ENCODE assay signal across 7 mouse cellular contexts in the genomic region with DNA sequence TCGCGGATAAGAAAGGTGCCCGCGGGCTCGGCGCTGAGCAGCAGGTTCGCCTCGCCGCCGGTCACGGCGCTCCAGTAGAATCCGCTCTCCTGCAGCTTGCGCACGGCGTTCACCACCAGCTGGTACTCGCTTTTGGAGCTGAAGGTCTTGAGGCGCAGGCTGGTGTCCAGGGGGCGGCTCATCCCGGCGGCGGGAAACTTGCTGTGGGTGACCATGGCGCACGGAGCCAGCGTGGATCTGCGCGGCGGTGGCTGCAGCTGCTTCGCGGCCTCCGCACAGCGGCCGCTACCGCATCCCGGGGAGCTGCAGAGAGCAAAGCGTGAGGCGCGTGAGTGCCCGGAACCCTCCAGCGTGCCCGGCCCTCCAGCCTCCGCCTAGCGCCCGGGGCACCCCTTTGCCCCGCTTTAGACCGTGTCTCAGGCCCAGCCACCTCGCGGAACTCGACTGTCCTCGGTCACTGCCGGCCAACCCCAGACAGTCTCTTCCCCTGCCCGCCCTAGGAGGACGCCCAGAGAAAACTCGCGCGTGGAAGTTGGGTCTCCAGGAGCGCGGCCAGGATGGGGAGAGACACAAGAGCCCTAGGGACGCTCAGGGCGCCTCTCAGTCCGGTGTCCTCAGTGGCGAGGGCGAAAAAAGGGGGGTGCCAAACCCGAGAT. TPM values are rescaled to one million over a fixed set of nuclear protein-coding genes. Genes with fewer than 3 reads are reported as not detected.
DNase-seq lines count a peak whose midpoint lies in the region; ATAC-seq and TF ChIP-seq lines count a peak whose summit lies in the region.

No protein-coding gene starts in this region.

- peak; percentile 37 for TF ChIP-seq POLR2A in myocyte (IDR thresholded peaks at IDR 0.05; ENCODE audit: insufficient read length, low read depth)

- H3K4me1 ChIP-seq in megakaryocyte, embryonic 14.5 days = peaks cover 87% of the 10 kb centered on the region
- H3K4me1 ChIP-seq in heart, embryonic 13.5 days = peaks cover 65% of the 10 kb centered on the region
- H3K4me1 ChIP-seq in limb, embryonic 11.5 days (ENCODE audit: control insufficient read depth, insufficient read depth, low read length) = peaks cover 44% of the 10 kb centered on the region

- DNase-seq in cerebellum, postnatal 10 days = peak; percentile 61 to 75
- peak; percentile 70 for DNase-seq in limb, embryonic 11.5 days (ENCODE audit: low spot score)
- DNase-seq in spleen, postnatal 14 days (ENCODE audit: low spot score in 2 of 2) = no peak

- H3K27ac ChIP-seq in heart, embryonic 13.5 days (replicated peaks) = peak overlapping the region; percentile 91
- no peak overlapping the region; the same call in 1 of the 2 replicates for H3K27ac ChIP-seq in limb, embryonic 11.5 days (replicated peaks; ENCODE audit: low read depth, low read length)

- no peaks in the 10 kb centered on the region for H3K27me3 ChIP-seq in megakaryocyte, embryonic 14.5 days (replicated peaks)
- H3K27me3 ChIP-seq in heart, embryonic 13.5 days (replicated peaks) = peaks cover 33% of the 10 kb centered on the region
- peaks cover 10% of the 10 kb centered on the region for H3K27me3 ChIP-seq in limb, embryonic 11.5 days (ENCODE audit: control insufficient read depth, insufficient read depth, low read length)
- no peaks in the 10 kb centered on the region for H3K27me3 ChIP-seq in myocyte (ENCODE audit: control insufficient read depth, insufficient read depth, insufficient read length)

- peak overlapping the region; percentile 71 for H3ac ChIP-seq in myocyte (ENCODE audit: control insufficient read depth, insufficient read length)

- ATAC-seq in megakaryocyte, adult 5-6 weeks (ENCODE audit: poor library complexity, severe bottlenecking) = no peak
- ATAC-seq in heart, embryonic 13.5 days (ENCODE audit: extremely low read depth, insufficient number of reproducible peaks, low FRiP score, low TSS enrichment) = no peak
- no peak for ATAC-seq in limb, embryonic 11.5 days (ENCODE audit: insufficient number of reproducible peaks, low FRiP score, low TSS enrichment, low read depth)

- peak overlapping the region; percentile 84 for H3K9ac ChIP-seq in heart, embryonic 13.5 days
- H3K9ac ChIP-seq in limb, embryonic 11.5 days (ENCODE audit: low read length) = peak overlapping the region; percentile 87

- H3K4me2 ChIP-seq in heart, embryonic 13.5 days = peak overlapping the region; percentile 91
- peak overlapping the region; percentile 100 for H3K4me2 ChIP-seq in limb, embryonic 11.5 days (ENCODE audit: low read depth, severe bottlenecking)
- H3K4me2 ChIP-seq in myocyte (ENCODE audit: low read depth) = peak overlapping the region; percentile 87

- H3K79me2 ChIP-seq in myocyte (ENCODE audit: control insufficient read depth, insufficient read depth) = peaks cover 32% of the 10 kb centered on the region

- peak overlapping the region; percentile 97 for H3K4me3 ChIP-seq in megakaryocyte, embryonic 14.5 days (replicated peaks)
- peak overlapping the region; percentile 62 for H3K4me3 ChIP-seq in heart, embryonic 13.5 days
- H3K4me3 ChIP-seq in limb, embryonic 11.5 days (ENCODE audit: low read depth, low read length) = peak overlapping the region; percentile 74
- peak overlapping the region; percentile 90 for H3K4me3 ChIP-seq in myocyte

- under 1% methylated on average over 64 of the region's 64 CpGs for WGBS in heart, embryonic 13.5 days
- WGBS in limb, embryonic 11.5 days = under 1% methylated on average over 64 of the region's 64 CpGs

- peaks cover 34% of the 10 kb centered on the region for H3K36me3 ChIP-seq in megakaryocyte, embryonic 14.5 days (replicated peaks; ENCODE audit: low read length)
- H3K36me3 ChIP-seq in heart, embryonic 13.5 days = peaks cover 11% of the 10 kb centered on the region; the same call in 1 of the 2 replicates
- H3K36me3 ChIP-seq in limb, embryonic 11.5 days (ENCODE audit: control insufficient read depth, insufficient read depth, low read length) = no peaks in the 10 kb centered on the region
- H3K36me3 ChIP-seq in myocyte (ENCODE audit: control insufficient read depth, insufficient read depth) = peaks cover 7% of the 10 kb centered on the region

- H3K9me3 ChIP-seq in megakaryocyte, embryonic 14.5 days = no peaks in the 10 kb centered on the region
- no peaks in the 10 kb centered on the region for H3K9me3 ChIP-seq in heart, embryonic 13.5 days
- H3K9me3 ChIP-seq in limb, embryonic 11.5 days (ENCODE audit: control insufficient read depth, low read length) = no peaks in the 10 kb centered on the region

TF ChIP-seq in myocyte, 11 proteins besides CTCF, POLR2A, EP300 and RAD21:
- no peak for TF ChIP-seq TCF3 (IDR thresholded peaks at IDR 0.05; ENCODE audit: insufficient read length, low read depth)
- TF ChIP-seq TCF12 (IDR thresholded peaks at IDR 0.05; ENCODE audit: insufficient read depth, poor library complexity, severe bottlenecking) = no peak
- no peak for TF ChIP-seq CEBPB (IDR thresholded peaks at IDR 0.05; ENCODE audit: insufficient read depth, poor library complexity, severe bottlenecking)
- TF ChIP-seq REST (IDR thresholded peaks at IDR 0.05; ENCODE audit: insufficient read depth, insufficient read length) = no peak
- TF ChIP-seq MYOD1 (IDR thresholded peaks at IDR 0.05; ENCODE audit: control insufficient read depth in 1 of 3, insufficient read length in 2 of 3, low read depth in 2 of 3) = peak in 2 of 3 experiments; percentile 20 to 56
- TF ChIP-seq MYOG (IDR thresholded peaks at IDR 0.05; ENCODE audit: control insufficient read depth in 1 of 3, insufficient read depth in 1 of 3, insufficient read length in 2 of 3, low read depth in 2 of 3) = peak in 2 of 3 experiments; percentile 41 to 71

RNA-seq across cellular contexts. Expression of gene Socs3, which starts 1.7 kb away (rescaled TPM):
- polyA plus RNA-seq in megakaryocyte, embryonic 14.5 days (2012; ENCODE audit: insufficient read depth, low replicate concordance) = 54.8 and 75.2 TPM in 2 replicates
- total RNA-seq in megakaryocyte, adult 5-6 weeks (2015) = 2.0 and 3.1 TPM in 2 replicates
- 3.2 and 5.1 TPM in 2 replicates for total RNA-seq in megakaryocyte, adult 5-6 weeks (2017)
- polyA plus RNA-seq in heart, embryonic 13.5 days (2015; fragmentation: Nextera tagmentation; extraction: Ambion mirVana) = 4.9 and 8.5 TPM in 2 replicates
- polyA plus RNA-seq in limb, embryonic 11.5 days (2014; fragmentation: Nextera tagmentation; extraction: Ambion mirVana) = 5.4 and 6.7 TPM in 2 replicates
- polyA plus RNA-seq in myocyte (2012; fragmentation: generic; extraction: Trizol) = 27.3 TPM

RNA-seq across cellular contexts. Expression of gene Pgs1, which starts 17.9 kb away (rescaled TPM):
- 16.0 and 43.0 TPM in 2 replicates for polyA plus RNA-seq in megakaryocyte, embryonic 14.5 days (2012; ENCODE audit: insufficient read depth, low replicate concordance)
- total RNA-seq in megakaryocyte, adult 5-6 weeks (2015) = 18.7 and 22.4 TPM in 2 replicates
- 26.7 and 27.2 TPM in 2 replicates for total RNA-seq in megakaryocyte, adult 5-6 weeks (2017)
- 25.7 and 26.6 TPM in 2 replicates for polyA plus RNA-seq in heart, embryonic 13.5 days (2015; fragmentation: Nextera tagmentation; extraction: Ambion mirVana)
- 38.4 and 39.3 TPM in 2 replicates for polyA plus RNA-seq in limb, embryonic 11.5 days (2014; fragmentation: Nextera tagmentation; extraction: Ambion mirVana)
- 61.6 TPM for polyA plus RNA-seq in myocyte (2012; fragmentation: generic; extraction: Trizol)

Comparison
In these comparisons a context has a peak if more than half of its experiments do, and no peak if none do; other contexts are left out.
1. DNase-seq: peak in cerebellum, postnatal 10 days (2 of 2) and limb, embryonic 11.5 days (single experiment); none in spleen, postnatal 14 days (0 of 2).
2. Peak in every context shown above with its lines, with median percentiles within 50 percentile points of each other: H3K4me3 ChIP-seq and H3K4me2 ChIP-seq.